Mouse (Mus musculus) lung, embryonic 16.5 days (tissue): Measurements from ENCODE around the gene Slc36a1. TPM values are rescaled to one million over a fixed set of nuclear protein-coding genes. Genes with fewer than 3 reads are reported as not detected.

Experiments
- ATAC-seq: fragments of 200-750 bp; cut with Nextera tagmentation; 2 replicates; pipeline ENCODE4 v1.8.0; 2017; ENCODE audit warnings: low read depth, mild to moderate bottlenecking, moderate library complexity
- H3K27ac ChIP-seq: fragments of 300-500 bp; sonication (generic); 2 replicates; pipeline ENCODE4 v1.5.1; 2014; ENCODE audit warnings: mild to moderate bottlenecking, control low read depth, low read length
- H3K27me3 ChIP-seq: fragments of 300-500 bp; sonication (generic); 2 replicates; pipeline ENCODE4 v1.6.1; 2014; ENCODE audit warnings: low read depth, low read length, mixed read lengths; ENCODE audit not compliant: control insufficient read depth, insufficient read depth
- H3K36me3 ChIP-seq: fragments of 300-500 bp; sonication (generic); 2 replicates; pipeline ENCODE4 v1.6.1; 2014; ENCODE audit warnings: low read length; ENCODE audit not compliant: control insufficient read depth, insufficient read depth
- H3K4me1 ChIP-seq: fragments of 300-500 bp; sonication (generic); replicated peaks from 2 replicates; pipeline ENCODE4 v1.6.1; 2014; ENCODE audit warnings: low read length, mixed read lengths; ENCODE audit not compliant: control insufficient read depth, insufficient read depth
- H3K4me2 ChIP-seq: fragments of 300-500 bp; sonication (generic); 2 replicates; pipeline ENCODE4 v1.6.1; 2014; ENCODE audit warnings: low read depth, low read length, control low read depth
- H3K4me3 ChIP-seq: fragments of 300-500 bp; sonication (generic); 2 replicates; pipeline ENCODE4 v1.5.1; 2014; ENCODE audit warnings: mild to moderate bottlenecking, low read length, control low read depth
- H3K9ac ChIP-seq: fragments of 300-500 bp; sonication (generic); 2 replicates; pipeline ENCODE4 v1.6.1; 2014; ENCODE audit warnings: low read length, control low read depth
- H3K9me3 ChIP-seq: fragments of 300-500 bp; sonication (generic); 2 replicates; pipeline ENCODE4 v1.6.1; 2016; ENCODE audit warnings: low read length; ENCODE audit not compliant: control insufficient read depth
- WGBS: fragments of 180-500 bp; shearing (Covaris S2); extraction: QIAGEN DNeasy Blood & Tissue Kit; methylation state at CpG from one replicate; pipeline ENCODE4 v1.1.7; 2014; 5-methylcytosine and 5-hydroxymethylcytosine counted together
- polyA plus RNA-seq: library from polyadenylated mRNA; unstranded; fragments of >200 nt; fragmentation: Nextera tagmentation; extraction: Ambion mirVana; gene quantifications from 2 replicates; pipeline ENCODE4 v1.2.1, GENCODE M21; 2015

Slc36a1 gene
- 2.2 and 3.2 TPM in 2 replicates for polyA plus RNA-seq

- Histone ChIP-seq H3K4me3 (peak within 1 kb of the TSS; percentile 59), H3K36me3 (no peaks in the 10 kb centered on the region), H3K9ac (peak within 1 kb of the TSS; percentile 68), H3K9me3 (no peaks in the 10 kb centered on the region), H3K4me2 (peak within 1 kb of the TSS; percentile 85), H3K27ac (no peak within 1 kb of the TSS), H3K4me1 (peaks cover 3% of the 10 kb centered on the region), H3K27me3 (no peaks in the 10 kb centered on the region)
- ATAC-seq = peak; percentile 95
- WGBS = under 1% methylated on average over 28 of the region's 31 CpGs
These were observed at the start of gene Slc36a1 for GRCm38 (mm10) chr11:55204159-55204596. Gene Slc36a1 (plus strand): TSS chr11:55204350.

- H3K27ac ChIP-seq = no peak overlapping the region
- H3K9ac ChIP-seq = no peak overlapping the region
- no peak for ATAC-seq
- H3K4me2 ChIP-seq = no peak overlapping the region
- no peaks in the 10 kb centered on the region for H3K4me1 ChIP-seq
- H3K36me3 ChIP-seq = no peaks in the 10 kb centered on the region
- H3K9me3 ChIP-seq = no peaks in the 10 kb centered on the region
- no peaks in the 10 kb centered on the region for H3K27me3 ChIP-seq
- 25% methylated on average over 3 of the region's 3 CpGs for WGBS
- H3K4me3 ChIP-seq = no peak overlapping the region
These were observed 49.6 kb upstream of the Slc36a1 start for GRCm38 (mm10) chr11:55154398-55155069.

GRCm38 (mm10) chr11:55155070-55155421 lies 49.1 kb upstream of the Slc36a1 start:
- H3K27me3 ChIP-seq = no peaks in the 10 kb centered on the region
- no peaks in the 10 kb centered on the region for H3K9me3 ChIP-seq
- 60% methylated on average over 6 of the region's 6 CpGs for WGBS
- no peak overlapping the region for H3K4me3 ChIP-seq
- ATAC-seq = no peak
- no peaks in the 10 kb centered on the region for H3K36me3 ChIP-seq
- no peaks in the 10 kb centered on the region for H3K4me1 ChIP-seq
- H3K4me2 ChIP-seq = no peak overlapping the region
- no peak overlapping the region for H3K27ac ChIP-seq
- no peak overlapping the region for H3K9ac ChIP-seq

- WGBS = 52% methylated on average over 13 of the region's 13 CpGs
- Histone ChIP-seq H3K9ac (no peak overlapping the region), H3K4me1 (no peaks in the 10 kb centered on the region), H3K27ac (no peak overlapping the region), H3K9me3 (no peaks in the 10 kb centered on the region), H3K4me3 (no peak overlapping the region), H3K27me3 (no peaks in the 10 kb centered on the region), H3K36me3 (no peaks in the 10 kb centered on the region), H3K4me2 (no peak overlapping the region)
- ATAC-seq = peak; percentile 43
These were observed 45.3 kb upstream of the Slc36a1 start for GRCm38 (mm10) chr11:55158785-55159359.

- H3K27ac ChIP-seq = no peak overlapping the region
These were observed 41.5 kb upstream of the Slc36a1 start for GRCm38 (mm10) chr11:55162670-55163069.

GRCm38 (mm10) chr11:55164723-55165122 lies 39.4 kb upstream of the Slc36a1 start:
- no peak overlapping the region for H3K4me3 ChIP-seq
- H3K4me1 ChIP-seq = no peaks in the 10 kb centered on the region
- no peak overlapping the region for H3K27ac ChIP-seq
- H3K36me3 ChIP-seq = no peaks in the 10 kb centered on the region
- ATAC-seq = no peak
- H3K4me2 ChIP-seq = no peak overlapping the region
- H3K9me3 ChIP-seq = no peaks in the 10 kb centered on the region
- WGBS = 36% methylated on average over 3 of the region's 3 CpGs
- H3K9ac ChIP-seq = no peak overlapping the region
- no peaks in the 10 kb centered on the region for H3K27me3 ChIP-seq

More at GRCm38 (mm10) chr11:55162670-55163069, 41.5 kb upstream of the Slc36a1 start:
- H3K9ac ChIP-seq = no peak overlapping the region
- 40% methylated on average over 9 of the region's 9 CpGs for WGBS
- no peak overlapping the region for H3K4me3 ChIP-seq
- H3K4me2 ChIP-seq = no peak overlapping the region
- H3K36me3 ChIP-seq = no peaks in the 10 kb centered on the region
- H3K27me3 ChIP-seq = no peaks in the 10 kb centered on the region
- H3K4me1 ChIP-seq = no peaks in the 10 kb centered on the region
- peak; percentile 36; the same call in 1 of the 2 replicates for ATAC-seq
- H3K9me3 ChIP-seq = no peaks in the 10 kb centered on the region

GRCm38 (mm10) chr11:55165748-55166147 lies 38.4 kb upstream of the Slc36a1 start:
- Histone ChIP-seq H3K4me2 (no peak overlapping the region), H3K4me1 (no peaks in the 10 kb centered on the region), H3K27ac (no peak overlapping the region), H3K4me3 (no peak overlapping the region), H3K36me3 (no peaks in the 10 kb centered on the region), H3K9ac (no peak overlapping the region), H3K27me3 (no peaks in the 10 kb centered on the region), H3K9me3 (no peaks in the 10 kb centered on the region)
- WGBS = 87% methylated on average over 7 of the region's 7 CpGs
- no peak for ATAC-seq

GRCm38 (mm10) chr11:55168504-55168903 lies 35.6 kb upstream of the Slc36a1 start:
- Histone ChIP-seq H3K4me2 (no peak overlapping the region), H3K4me3 (no peak overlapping the region), H3K36me3 (no peaks in the 10 kb centered on the region), H3K9me3 (no peaks in the 10 kb centered on the region), H3K9ac (no peak overlapping the region), H3K4me1 (no peaks in the 10 kb centered on the region), H3K27ac (no peak overlapping the region), H3K27me3 (no peaks in the 10 kb centered on the region)
- ATAC-seq = no peak
- 80% methylated on average over 4 of the region's 4 CpGs for WGBS

- Histone ChIP-seq H3K4me3 (no peak overlapping the region), H3K9me3 (no peaks in the 10 kb centered on the region), H3K36me3 (no peaks in the 10 kb centered on the region), H3K4me1 (no peaks in the 10 kb centered on the region), H3K9ac (no peak overlapping the region), H3K27me3 (no peaks in the 10 kb centered on the region), H3K4me2 (no peak overlapping the region), H3K27ac (no peak overlapping the region)
- 84% methylated on average over 6 of the region's 6 CpGs for WGBS
- ATAC-seq = no peak
These were observed 35.2 kb upstream of the Slc36a1 start for GRCm38 (mm10) chr11:55168914-55169313.
